12 mouse cellular contexts compared by ENCODE assay signal in the genomic region with DNA sequence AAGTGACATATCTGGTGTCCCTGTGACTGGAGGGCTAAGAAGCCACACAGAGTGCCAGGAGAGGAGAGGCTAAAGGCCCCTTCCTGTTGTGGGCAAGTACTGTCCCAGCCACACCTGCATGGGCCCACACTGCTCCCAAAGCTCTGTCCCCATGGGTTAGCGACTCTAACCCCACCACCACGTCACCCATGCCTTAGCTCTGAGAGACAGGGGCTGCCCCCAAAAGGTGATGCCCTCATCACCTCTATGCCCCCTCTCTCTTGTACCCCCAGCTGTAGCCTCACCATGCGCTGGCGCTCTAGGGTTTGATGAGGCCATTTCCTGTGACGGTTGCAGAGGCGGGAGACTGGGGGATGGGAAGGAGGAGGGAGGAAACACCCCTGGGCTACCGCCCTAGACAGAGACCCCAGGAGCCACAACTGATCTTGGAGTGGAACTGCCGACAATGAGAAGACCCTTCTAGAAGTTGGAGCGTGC. TPM values are rescaled to one million over a fixed set of nuclear protein-coding genes. Genes with fewer than 3 reads are reported as not detected.
DNase-seq lines count a peak whose midpoint lies in the region; ATAC-seq and TF ChIP-seq lines count a peak whose summit lies in the region.
"Had no signal": no experiment of that assay in that cellular context is flagged by ENCODE, and none has a peak within 500 bp of the region (broad histone marks: within the 10 kb centered on the region; RNA-seq: fewer than 3 reads in every experiment).

No protein-coding gene starts in this region.

- no peak overlapping the region for H3K4me3 ChIP-seq in lung, embryonic 14.5 days (ENCODE audit: low read depth, low read length)
- peak overlapping the region; percentile 63 for H3K4me3 ChIP-seq in bone marrow macrophage, adult 2 months (ENCODE audit: insufficient read depth, low read length)
- peak overlapping the region; percentile 39 for H3K4me3 ChIP-seq in liver, postnatal 0 days (ENCODE audit: low read depth, low read length)
- H3K4me3 ChIP-seq in midbrain, embryonic 11.5 days (ENCODE audit: low read depth, low read length) = no peak overlapping the region
- H3K4me3 ChIP-seq: limb, embryonic 13.5 days had no signal

- H3K4me1 ChIP-seq in lung, embryonic 14.5 days (ENCODE audit: insufficient read depth) = peaks cover 13% of the 10 kb centered on the region; the same call in 1 of the 2 replicates
- peaks cover 54% of the 10 kb centered on the region for H3K4me1 ChIP-seq in bone marrow macrophage, adult 2 months (ENCODE audit: control insufficient read depth, insufficient read depth, low read length)
- peaks cover 39% of the 10 kb centered on the region for H3K4me1 ChIP-seq in liver, postnatal 0 days (ENCODE audit: insufficient read depth)
- H3K4me1 ChIP-seq in midbrain, embryonic 11.5 days (ENCODE audit: control insufficient read depth, insufficient read depth, low read length) = no peaks in the 10 kb centered on the region

- no peak for TF ChIP-seq CTCF in lung, embryonic 14.5 days (IDR thresholded peaks at IDR 0.05; ENCODE audit: low read depth)
- TF ChIP-seq CTCF in bone marrow macrophage, adult 2 months (IDR thresholded peaks at IDR 0.05; ENCODE audit: low read depth, low read length) = no peak
- no peak for TF ChIP-seq CTCF in liver, postnatal 0 days (IDR thresholded peaks at IDR 0.05; ENCODE audit: low read depth)

- no peak for TF ChIP-seq EP300 in liver, postnatal 0 days (IDR thresholded peaks at IDR 0.05; ENCODE audit: low read depth)

- H3K9ac ChIP-seq in lung, embryonic 14.5 days = no peak overlapping the region
- H3K9ac ChIP-seq in liver, postnatal 0 days (replicated peaks) = peak overlapping the region; percentile 45
- no peak overlapping the region for H3K9ac ChIP-seq in midbrain, embryonic 11.5 days (ENCODE audit: low read length)
- H3K9ac ChIP-seq: forebrain, postnatal 0 days; limb, embryonic 13.5 days had no signal

- no peak for TF ChIP-seq POLR2A in bone marrow macrophage, adult 2 months (IDR thresholded peaks at IDR 0.05; ENCODE audit: borderline replicate concordance, low read depth, low read length)

- no peaks in the 10 kb centered on the region for H3K36me3 ChIP-seq in lung, embryonic 14.5 days (ENCODE audit: insufficient read depth)
- 0 out of 2 replicates have a peak, but pooled peaks cover 3% of the 10 kb centered on the region for H3K36me3 ChIP-seq in liver, postnatal 0 days (replicated peaks; ENCODE audit: insufficient read depth, low read length)
- no peaks in the 10 kb centered on the region for H3K36me3 ChIP-seq in midbrain, embryonic 11.5 days (ENCODE audit: control insufficient read depth, insufficient read depth, low read length)
- H3K36me3 ChIP-seq: limb, embryonic 13.5 days had no signal

- no peaks in the 10 kb centered on the region for H3K9me3 ChIP-seq in lung, embryonic 14.5 days (ENCODE audit: low read depth, low read length)
- no peaks in the 10 kb centered on the region for H3K9me3 ChIP-seq in liver, postnatal 0 days (ENCODE audit: low read length)
- no peaks in the 10 kb centered on the region for H3K9me3 ChIP-seq in midbrain, embryonic 11.5 days (ENCODE audit: control insufficient read depth, low read length)
- H3K9me3 ChIP-seq: limb, embryonic 13.5 days had no signal

- H3K27ac ChIP-seq in lung, embryonic 14.5 days (ENCODE audit: low read depth) = no peak overlapping the region; the same call in 1 of the 2 replicates
- peak overlapping the region; percentile 95 for H3K27ac ChIP-seq in bone marrow macrophage, adult 2 months (ENCODE audit: insufficient read depth, low read depth, low read length)
- H3K27ac ChIP-seq in liver, postnatal 0 days (ENCODE audit: low read depth) = peak overlapping the region; percentile 86
- no peak overlapping the region for H3K27ac ChIP-seq in midbrain, embryonic 11.5 days (ENCODE audit: low read depth, low read length)
- H3K27ac ChIP-seq: limb, embryonic 13.5 days had no signal

- intact Hi-C loops in left cerebral cortex, postnatal 14 days (cut with DNase I) = loop anchor here (2.0 kb wide), 1 partner anchor 20 kb away; no protein-coding TSS in a partner anchor

- H3K4me2 ChIP-seq in lung, embryonic 14.5 days = peak overlapping the region; percentile 8; the same call in 1 of the 2 replicates
- peak overlapping the region; percentile 63 for H3K4me2 ChIP-seq in liver, postnatal 0 days (ENCODE audit: low read depth, low read length)
- no peak overlapping the region for H3K4me2 ChIP-seq in midbrain, embryonic 11.5 days
- H3K4me2 ChIP-seq: limb, embryonic 13.5 days had no signal

- no peaks in the 10 kb centered on the region for H3K27me3 ChIP-seq in lung, embryonic 14.5 days (ENCODE audit: insufficient read depth, low read length)
- H3K27me3 ChIP-seq in liver, postnatal 0 days (ENCODE audit: insufficient read depth, low read length) = no peaks in the 10 kb centered on the region
- no peaks in the 10 kb centered on the region; the same call in 1 of the 2 replicates for H3K27me3 ChIP-seq in midbrain, embryonic 11.5 days (ENCODE audit: control insufficient read depth, insufficient read depth, low read length)

- 83% methylated on average over 9 of the region's 9 CpGs for WGBS in lung, embryonic 14.5 days
- 35% methylated on average over 9 of the region's 9 CpGs for WGBS in liver, postnatal 0 days (ENCODE audit: insufficient replicate concordance)
- 85% methylated on average over 9 of the region's 9 CpGs for WGBS in midbrain, embryonic 11.5 days

- no peak for DNase-seq in lung, embryonic 14.5 days
- DNase-seq in lung, postnatal 25 days (ENCODE audit: low spot score) = no peak
- DNase-seq in liver, postnatal 0 days = peak; percentile 49
- peak; percentile 84 to 90 for DNase-seq in thymus, postnatal 10 days (ENCODE audit: low spot score in 2 of 2)
- DNase-seq in left cerebral cortex, postnatal 14 days (ENCODE audit: low spot score in 2 of 2) = no peak
- no peak for DNase-seq in midbrain, embryonic 11.5 days (ENCODE audit: low spot score, missing footprints)
- DNase-seq in adrenal gland, adult (ENCODE audit: inconsistent age in 2 of 2, low spot score in 1 of 2) = no peak

- ATAC-seq in lung, embryonic 14.5 days (ENCODE audit: insufficient read depth) = no peak
- ATAC-seq in liver, postnatal 0 days = peak; percentile 46
- no peak for ATAC-seq in midbrain, embryonic 11.5 days (ENCODE audit: low FRiP score)

RNA-seq across cellular contexts. Expression of a gene that starts 0.4 kb away (rescaled TPM):
- polyA plus RNA-seq in lung, embryonic 14.5 days (2014; fragmentation: Nextera tagmentation; extraction: Ambion mirVana) = 2.3 and 2.8 TPM in 2 replicates
- 42.8 and 49.1 TPM in 2 replicates for polyA plus RNA-seq in bone marrow macrophage, adult 2 months (2012; ENCODE audit: insufficient read depth, insufficient read length, missing spikeins)
- polyA plus RNA-seq in liver, postnatal 0 days (2015; fragmentation: Nextera tagmentation; extraction: Ambion mirVana) = 5.4 and 6.7 TPM in 2 replicates
- total RNA-seq in left cerebral cortex, postnatal 14 days (2021) = under 1 TPM in 1 of 2 experiments, not detected in 1; 0.19 TPM
- polyA plus RNA-seq in midbrain, embryonic 11.5 days (2014; fragmentation: Nextera tagmentation; extraction: Ambion mirVana) = 1.4 and 1.6 TPM in 2 replicates

RNA-seq across cellular contexts. Expression of a gene that starts 13.7 kb away (rescaled TPM):
- polyA plus RNA-seq in lung, embryonic 14.5 days (2014; fragmentation: Nextera tagmentation; extraction: Ambion mirVana) = 46.3 and 46.7 TPM in 2 replicates
- 204 TPM in 2 replicates for polyA plus RNA-seq in bone marrow macrophage, adult 2 months (2012; ENCODE audit: insufficient read depth, insufficient read length, missing spikeins)
- 11.3 and 12.5 TPM in 2 replicates for polyA plus RNA-seq in liver, postnatal 0 days (2015; fragmentation: Nextera tagmentation; extraction: Ambion mirVana)
- total RNA-seq in left cerebral cortex, postnatal 14 days (2021) = 100 to 1,000 TPM; 329 to 359 TPM
- 61.3 and 72.2 TPM in 2 replicates for polyA plus RNA-seq in midbrain, embryonic 11.5 days (2014; fragmentation: Nextera tagmentation; extraction: Ambion mirVana)

RNA-seq across cellular contexts. Expression of a gene that starts 27.9 kb away (rescaled TPM):
- 11.1 and 12.0 TPM in 2 replicates for polyA plus RNA-seq in lung, embryonic 14.5 days (2014; fragmentation: Nextera tagmentation; extraction: Ambion mirVana)
- polyA plus RNA-seq in bone marrow macrophage, adult 2 months (2012; ENCODE audit: insufficient read depth, insufficient read length, missing spikeins) = not detected in 2 replicates
- polyA plus RNA-seq in liver, postnatal 0 days (2015; fragmentation: Nextera tagmentation; extraction: Ambion mirVana) = 0.06 and 0.32 TPM in 2 replicates
- total RNA-seq in left cerebral cortex, postnatal 14 days (2021) = 1 to 10 TPM; 2.7 TPM
- 0.12 and 0.15 TPM in 2 replicates for polyA plus RNA-seq in midbrain, embryonic 11.5 days (2014; fragmentation: Nextera tagmentation; extraction: Ambion mirVana)
- total RNA-seq: neutrophil, adult 5-6 weeks had no signal

RNA-seq across cellular contexts. Expression of a gene that starts 34.5 kb away (rescaled TPM):
- not detected in 2 replicates for polyA plus RNA-seq in lung, embryonic 14.5 days (2014; fragmentation: Nextera tagmentation; extraction: Ambion mirVana)
- polyA plus RNA-seq in bone marrow macrophage, adult 2 months (2012; ENCODE audit: insufficient read depth, insufficient read length, missing spikeins) = not detected in 2 replicates
- not detected in 2 replicates for polyA plus RNA-seq in liver, postnatal 0 days (2015; fragmentation: Nextera tagmentation; extraction: Ambion mirVana)
- total RNA-seq in left cerebral cortex, postnatal 14 days (2021) = 100 to 1,000 TPM; 148 to 163 TPM
- polyA plus RNA-seq in midbrain, embryonic 11.5 days (2014; fragmentation: Nextera tagmentation; extraction: Ambion mirVana) = not detected in 2 replicates
- total RNA-seq: neutrophil, adult 5-6 weeks had no signal
- polyA plus RNA-seq: testis, adult 2 months had no signal

Comparison
In these comparisons a context has a peak if more than half of its experiments do, and no peak if none do; other contexts are left out.
1. DNase-seq: peak in liver, postnatal 0 days (single experiment) and thymus, postnatal 10 days (2 of 2); none in lung, embryonic 14.5 days (single experiment), lung, postnatal 25 days (single experiment), left cerebral cortex, postnatal 14 days (0 of 2), midbrain, embryonic 11.5 days (single experiment) and adrenal gland, adult (0 of 2).
2. H3K27ac ChIP-seq: peak in bone marrow macrophage, adult 2 months (single experiment) and liver, postnatal 0 days (single experiment); none in lung, embryonic 14.5 days (single experiment) and midbrain, embryonic 11.5 days (single experiment).
3. H3K4me3 ChIP-seq: peak in bone marrow macrophage, adult 2 months (single experiment) and liver, postnatal 0 days (single experiment); none in lung, embryonic 14.5 days (single experiment) and midbrain, embryonic 11.5 days (single experiment).